Mouse (Mus musculus) stomach, postnatal 0 days (tissue): Measurements from ENCODE around the gene Dmkn.
"Not testable (repeated sequence)": the region's sequence is repeated elsewhere in the genome, so short reads cannot be mapped to it uniquely, and the experiment has no call there.

Experiments used
- CTCF ChIP-seq: IDR thresholded peaks from 2 replicates; pipeline ENCODE4 v1.5.1; 2016; ENCODE audit warnings: antibody characterized with exemption, low read depth, mild to moderate bottlenecking, moderate library complexity
- EP300 ChIP-seq: optimal IDR thresholded peaks from 2 replicates; pipeline ENCODE3; 2016; ENCODE audit warnings: antibody characterized with exemption

GRCm38 (mm10) chr7:30742570-30742969, 21.0 kb upstream of the Dmkn start:
- TF ChIP-seq CTCF, EP300: not testable (repeated sequence)
